Mouse (Mus musculus): ENCODE results near the gene Prr23a3. TPM values are rescaled to one million over a fixed set of nuclear protein-coding genes. Genes with fewer than 3 reads are reported as not detected.

The Prr23a3 gene
- polyA plus RNA-seq, 1 experiment from 2014 or later: not detected

DNA sequence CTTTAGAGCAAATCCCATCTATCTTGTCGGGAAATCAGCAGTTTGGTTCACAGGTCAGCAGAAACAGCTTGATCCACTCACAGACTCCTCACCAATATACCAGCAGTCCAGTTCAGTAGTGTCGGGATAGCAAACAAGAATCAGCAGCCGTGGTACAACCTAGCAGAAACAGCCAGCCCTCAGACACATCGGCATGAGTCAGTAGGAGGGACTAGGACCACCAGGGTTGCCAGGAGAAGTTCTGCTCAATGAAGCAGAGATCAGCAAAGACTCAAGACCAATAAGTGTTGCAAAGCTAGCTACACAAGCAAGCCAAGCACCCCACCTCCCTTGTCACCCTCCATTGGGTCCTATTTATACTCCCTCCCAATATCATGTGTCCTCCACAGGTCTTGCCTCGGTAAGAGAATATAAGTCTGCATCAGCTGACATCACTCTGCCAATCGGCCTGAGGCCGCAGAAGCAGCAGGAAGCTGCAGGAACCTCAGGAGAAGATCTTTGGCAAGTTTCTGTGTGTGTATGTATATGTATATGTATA, 27.0 kb upstream of the Prr23a3 start:
- no peak overlapping the region for H3K4me3 ChIP-seq (ENCODE audit: low read depth, low read length)

DNA sequence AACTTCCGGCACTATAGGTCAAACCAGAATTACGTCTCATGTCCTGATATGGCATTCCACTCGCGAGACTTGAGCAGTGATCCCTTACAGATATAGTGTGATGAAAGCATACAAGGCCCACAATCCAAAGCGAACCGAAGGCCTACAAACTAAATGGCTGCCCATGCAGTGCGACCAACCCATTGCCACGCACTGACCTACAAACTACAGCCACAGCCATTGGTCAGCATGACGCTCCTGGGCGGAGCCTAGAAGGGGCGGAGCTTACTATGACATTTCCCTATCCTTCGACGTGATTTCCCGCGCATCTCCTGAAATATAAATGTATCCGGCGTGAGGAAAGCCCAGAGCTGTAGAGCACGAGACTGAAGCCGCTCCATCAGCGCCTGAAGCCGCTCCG, 22.4 kb upstream of the Prr23a3 start, which contains the start of gene Prr23a1:
Gene Prr23a1, plus strand, starts transcription at position 387 of the 400 bp plus-strand sequence.
- WGBS: 60% methylated on average over 22 of the region's 22 CpGs
- H3K4me1 ChIP-seq (replicated peaks; ENCODE audit: control insufficient read depth, insufficient read depth, low read length): no peaks in the 10 kb centered on the region
- ATAC-seq (replicated peaks; ENCODE audit: low FRiP score): no peak
- H3K27ac ChIP-seq (ENCODE audit: low read depth, low read length): no peak within 1 kb of the TSS
- no peaks in the 10 kb centered on the region; the same call in 1 of the 2 replicates for H3K9me3 ChIP-seq (ENCODE audit: control insufficient read depth, low read length)
- no peaks in the 10 kb centered on the region for H3K36me3 ChIP-seq (ENCODE audit: control insufficient read depth, insufficient read depth, low read length)
- DNase-seq (ENCODE audit: low spot score): no peak
- H3K4me2 ChIP-seq (ENCODE audit: low read depth, low read length, severe bottlenecking): 0 out of 2 replicates have a peak within 1 kb of the TSS, but pooled peaks have one; percentile 18
- no peaks in the 10 kb centered on the region for H3K27me3 ChIP-seq (ENCODE audit: control insufficient read depth, insufficient read depth, low read length)
- no peak within 1 kb of the TSS for H3K9ac ChIP-seq (ENCODE audit: low read length)
- H3K4me3 ChIP-seq (ENCODE audit: low read depth, low read length): no peak within 1 kb of the TSS

More for the DNA sequence above, 27.0 kb upstream of the Prr23a3 start:
- Histone ChIP-seq H3K27me3 (ENCODE audit: control insufficient read depth, insufficient read depth, low read length) (no peaks in the 10 kb centered on the region), H3K4me1 (replicated peaks; ENCODE audit: control insufficient read depth, insufficient read depth, low read length) (no peaks in the 10 kb centered on the region), H3K4me2 (ENCODE audit: low read depth, low read length, severe bottlenecking) (no peak overlapping the region), H3K9me3 (ENCODE audit: control insufficient read depth, low read length) (no peaks in the 10 kb centered on the region; the same call in 1 of the 2 replicates), H3K36me3 (ENCODE audit: control insufficient read depth, insufficient read depth, low read length) (no peaks in the 10 kb centered on the region), H3K27ac (ENCODE audit: low read depth, low read length) (no peak overlapping the region), H3K9ac (ENCODE audit: low read length) (no peak overlapping the region)
- DNase-seq (ENCODE audit: low spot score) (no peak), ATAC-seq (replicated peaks; ENCODE audit: low FRiP score) (no peak)
- WGBS: 86% methylated on average over 7 of the region's 7 CpGs

DNA sequence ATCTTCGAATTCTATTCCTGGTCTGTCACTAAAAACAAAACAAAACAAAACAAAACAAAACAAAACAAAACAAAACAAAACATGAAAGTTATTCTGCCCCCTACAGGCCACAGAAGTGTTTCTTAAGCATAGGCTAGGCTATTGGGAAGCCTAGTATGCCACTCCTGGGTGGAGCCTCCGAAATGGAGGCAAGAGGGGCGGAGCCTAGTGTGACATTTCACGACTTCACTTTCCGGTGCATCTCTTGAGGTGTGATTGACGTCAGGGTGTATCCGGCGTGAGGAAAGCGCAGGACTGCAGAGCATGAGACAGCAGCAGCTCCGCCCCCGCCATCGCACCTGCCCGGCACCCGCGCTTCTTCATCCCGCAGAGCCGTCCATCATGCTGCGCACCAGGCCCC, 8.4 kb upstream of the Prr23a3 start, which contains the start of gene Prr23a2:
Gene Prr23a2, plus strand, starts transcription at position 285 of the 400 bp plus-strand sequence.
- H3K4me3 ChIP-seq (ENCODE audit: low read depth, low read length): no peak within 1 kb of the TSS
- H3K27ac ChIP-seq (ENCODE audit: low read depth, low read length): no peak within 1 kb of the TSS
- no peak within 1 kb of the TSS for H3K9ac ChIP-seq (ENCODE audit: low read length)
- WGBS: 85% methylated on average over 18 of the region's 18 CpGs
- H3K4me1 ChIP-seq (replicated peaks; ENCODE audit: control insufficient read depth, insufficient read depth, low read length): no peaks in the 10 kb centered on the region
- no peaks in the 10 kb centered on the region for H3K36me3 ChIP-seq (ENCODE audit: control insufficient read depth, insufficient read depth, low read length)
- no peak within 1 kb of the TSS for H3K4me2 ChIP-seq (ENCODE audit: low read depth, low read length, severe bottlenecking)
- no peak for ATAC-seq (replicated peaks; ENCODE audit: low FRiP score)
- no peak for DNase-seq (ENCODE audit: low spot score)
- H3K9me3 ChIP-seq (ENCODE audit: control insufficient read depth, low read length): no peaks in the 10 kb centered on the region
- H3K27me3 ChIP-seq (ENCODE audit: control insufficient read depth, insufficient read depth, low read length): no peaks in the 10 kb centered on the region

DNA sequence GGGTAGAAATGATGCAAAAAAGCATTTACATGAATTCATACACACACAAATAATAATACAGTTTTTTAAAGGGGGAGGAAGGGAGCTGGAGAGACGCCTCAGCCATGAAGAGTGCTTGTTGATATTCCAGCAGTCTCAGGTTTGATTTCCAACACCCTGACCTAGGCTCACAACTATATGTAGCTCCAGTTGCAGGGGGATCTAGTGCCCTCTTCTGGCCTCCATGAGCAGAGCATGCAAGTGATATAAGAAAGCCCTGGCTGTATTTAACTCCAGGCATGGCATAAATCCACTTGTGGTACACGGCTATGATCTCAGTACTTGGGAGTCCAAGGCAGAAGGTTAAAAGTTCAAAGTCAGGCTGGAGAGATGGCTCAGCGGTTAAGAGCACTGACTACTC, 1.1 kb upstream of the Prr23a3 start:
- H3K9me3 ChIP-seq (ENCODE audit: control insufficient read depth, low read length): no peaks in the 10 kb centered on the region
- no peaks in the 10 kb centered on the region for H3K36me3 ChIP-seq (ENCODE audit: control insufficient read depth, insufficient read depth, low read length)
- H3K4me1 ChIP-seq (replicated peaks; ENCODE audit: control insufficient read depth, insufficient read depth, low read length): no peaks in the 10 kb centered on the region
- H3K4me3 ChIP-seq (ENCODE audit: low read depth, low read length): no peak overlapping the region
- no peak overlapping the region for H3K9ac ChIP-seq (ENCODE audit: low read length)
- ATAC-seq (replicated peaks; ENCODE audit: low FRiP score) (no peak), DNase-seq (ENCODE audit: low spot score) (no peak)
- WGBS: 75% methylated on average over 3 of the region's 3 CpGs
- no peak overlapping the region for H3K4me2 ChIP-seq (ENCODE audit: low read depth, low read length, severe bottlenecking)
- no peaks in the 10 kb centered on the region for H3K27me3 ChIP-seq (ENCODE audit: control insufficient read depth, insufficient read depth, low read length)
- no peak overlapping the region for H3K27ac ChIP-seq (ENCODE audit: low read depth, low read length)

DNA sequence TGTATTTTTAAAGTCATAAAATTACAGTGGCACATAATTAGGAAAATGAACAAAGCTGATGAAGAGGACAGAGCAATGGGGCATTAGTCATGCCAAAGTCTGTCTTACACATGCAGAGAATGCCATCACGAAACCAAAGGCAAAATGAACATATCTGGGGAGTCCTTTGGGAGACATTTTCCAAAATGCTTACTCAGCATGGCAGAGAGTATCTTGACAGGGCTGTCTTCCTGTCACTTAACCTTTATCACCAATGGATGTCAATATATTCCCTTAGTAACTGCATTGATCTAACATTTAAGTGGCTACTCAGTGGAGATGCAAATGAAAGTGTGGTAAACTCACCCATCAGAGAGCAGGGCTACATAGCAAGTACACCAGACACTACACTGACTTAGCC, 36.9 kb downstream of the Prr23a3 start:
- no peak overlapping the region for H3K27ac ChIP-seq (ENCODE audit: low read depth, low read length)
- H3K27me3 ChIP-seq (ENCODE audit: control insufficient read depth, insufficient read depth, low read length): no peaks in the 10 kb centered on the region
- no peak for ATAC-seq (replicated peaks; ENCODE audit: low FRiP score)
- WGBS: 80% methylated on average over 1 of the region's 1 CpGs
- no peak overlapping the region for H3K4me2 ChIP-seq (ENCODE audit: low read depth, low read length, severe bottlenecking)
- no peaks in the 10 kb centered on the region for H3K4me1 ChIP-seq (replicated peaks; ENCODE audit: control insufficient read depth, insufficient read depth, low read length)
- H3K9ac ChIP-seq (ENCODE audit: low read length): no peak overlapping the region
- no peak for DNase-seq (ENCODE audit: low spot score)
- no peaks in the 10 kb centered on the region for H3K36me3 ChIP-seq (ENCODE audit: control insufficient read depth, insufficient read depth, low read length)
- H3K9me3 ChIP-seq (ENCODE audit: control insufficient read depth, low read length): peaks cover 9% of the 10 kb centered on the region
- no peak overlapping the region for H3K4me3 ChIP-seq (ENCODE audit: low read depth, low read length)

DNA sequence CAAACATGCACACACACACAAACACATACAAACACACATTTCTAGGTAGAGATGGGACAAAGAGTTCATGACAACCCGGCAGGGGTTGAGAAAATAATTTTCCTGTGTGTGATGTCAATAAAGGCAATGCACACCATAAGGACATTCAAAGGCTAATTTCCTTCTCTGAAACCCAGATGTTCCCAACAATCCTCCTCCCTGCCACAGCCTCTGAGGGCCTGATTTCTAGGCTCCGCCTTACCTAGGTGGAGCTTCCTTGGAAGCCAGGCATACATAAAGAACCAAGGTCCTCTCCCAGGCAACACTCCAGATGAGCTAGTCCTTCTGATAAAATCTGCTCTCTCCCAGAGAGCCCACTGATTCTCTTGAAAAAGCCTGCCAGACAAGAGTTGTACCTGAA, 38.3 kb downstream of the Prr23a3 start, which contains the start of gene 7420426K07Rik:
Gene 7420426K07Rik, plus strand, starts transcription at position 301 of the 400 bp plus-strand sequence.
- Histone ChIP-seq H3K4me3 (ENCODE audit: low read depth, low read length) (no peak within 1 kb of the TSS), H3K9ac (ENCODE audit: low read length) (no peak within 1 kb of the TSS), H3K4me1 (replicated peaks; ENCODE audit: control insufficient read depth, insufficient read depth, low read length) (no peaks in the 10 kb centered on the region), H3K4me2 (ENCODE audit: low read depth, low read length, severe bottlenecking) (no peak within 1 kb of the TSS), H3K27ac (ENCODE audit: low read depth, low read length) (no peak within 1 kb of the TSS), H3K27me3 (ENCODE audit: control insufficient read depth, insufficient read depth, low read length) (no peaks in the 10 kb centered on the region), H3K36me3 (ENCODE audit: control insufficient read depth, insufficient read depth, low read length) (no peaks in the 10 kb centered on the region), H3K9me3 (ENCODE audit: control insufficient read depth, low read length) (no peaks in the 10 kb centered on the region)
- DNase-seq (ENCODE audit: low spot score) (no peak), ATAC-seq (replicated peaks; ENCODE audit: low FRiP score) (no peak)
- 93% methylated on average over 2 of the region's 2 CpGs for WGBS

Other genes starting within 250 kb of the Prr23a3 start
- gene Prr23a1, start 22.3 kb upstream of the Prr23a3 start, polyA plus RNA-seq (2014; fragmentation: Nextera tagmentation; extraction: Ambion mirVana): not detected in 2 replicates
- not detected in 2 replicates for gene Prr23a2, start 8.3 kb upstream of the Prr23a3 start, polyA plus RNA-seq (2014; fragmentation: Nextera tagmentation; extraction: Ambion mirVana)
- not detected in 2 replicates for gene 7420426K07Rik, start 38.4 kb downstream of the Prr23a3 start, polyA plus RNA-seq (2014; fragmentation: Nextera tagmentation; extraction: Ambion mirVana)
- gene Foxl2, start 90.5 kb downstream of the Prr23a3 start, polyA plus RNA-seq (2014; fragmentation: Nextera tagmentation; extraction: Ambion mirVana): 1.7 and 3.1 TPM in 2 replicates
- gene Faim, start 121.6 kb downstream of the Prr23a3 start, polyA plus RNA-seq (2014; fragmentation: Nextera tagmentation; extraction: Ambion mirVana): 74.7 and 78.4 TPM in 2 replicates
- gene Gm1123, start 170.9 kb downstream of the Prr23a3 start, polyA plus RNA-seq (2014; fragmentation: Nextera tagmentation; extraction: Ambion mirVana): not detected in 2 replicates

All from forebrain, embryonic 11.5 days (tissue).